Mouse (Mus musculus) myocyte (in vitro differentiated cells): ENCODE results near the gene Scarf1.

ENCODE experiments used
- CEBPB ChIP-seq: IDR thresholded peaks from 2 replicates; pipeline ENCODE4 v1.6.1; 2011; ENCODE audit warnings: mild to moderate bottlenecking, moderate library complexity; ENCODE audit not compliant: poor library complexity, insufficient read depth, severe bottlenecking
- POLR2A ChIP-seq: IDR thresholded peaks from one replicate; pipeline ENCODE4 v1.6.1; 2011; ENCODE audit warnings: low read depth, mild to moderate bottlenecking, control low read depth, moderate library complexity; ENCODE audit not compliant: insufficient read length
- POLR2AphosphoS2 ChIP-seq: IDR thresholded peaks from one replicate; pipeline ENCODE4 v1.6.1; 2011; ENCODE audit warnings: low read depth, control low read depth; ENCODE audit not compliant: insufficient read length

GRCm38 (mm10) chr11:75546057-75546456 is 32.7 kb downstream of the Scarf1 start:
- TF ChIP-seq POLR2A (no peak), CEBPB (no peak), POLR2AphosphoS2 (no peak)
